Mouse (Mus musculus): ENCODE results near the gene Mef2a.

- TF ChIP-seq TAL1 (IDR thresholded peaks at IDR 0.05; ENCODE audit: low read length) (no peak), GATA1 (IDR thresholded peaks at IDR 0.05; ENCODE audit: low read length) (no peak)
Observed at GRCm38 (mm10) chr7:67283581-67283980, 89.1 kb downstream of the Mef2a start.

Measured in erythroblast, embryonic 14.5 days (primary cell).